Mouse (Mus musculus) granulocyte monocyte progenitor cell, adult 5-6 weeks (primary cell): ENCODE results near the gene Ypel2. TPM values are rescaled to one million over a fixed set of nuclear protein-coding genes. Genes with fewer than 3 reads are reported as not detected.

Experiments
- ATAC-seq: replicated peaks from 2 replicates; pipeline ENCODE4 v1.8.0; 2016; ENCODE audit warnings: mild to moderate bottlenecking, moderate TSS enrichment, inconsistent platforms; ENCODE audit not compliant: poor library complexity, severe bottlenecking
- total RNA-seq, 2 experiments: library from RNA; stranded (forward) in 1 of 2; stranded (reverse) in 1 of 2; fragments of 200-712, 200-1000 nt in 1 of 2; fragments of >200 nt in 1 of 2; fragmentation: Nextera tagmentation in 1 of 2; gene quantifications; 2 replicates each; pipeline ENCODE4 v1.2.3; 2014 to 2017

Gene Ypel2
- total RNA-seq, 2 experiments from 2014 or later, result 6.7 to 11.6 TPM

- no peak for ATAC-seq
Measured at GRCm38 (mm10) chr11:86963698-86964097, 29.8 kb downstream of the Ypel2 start.

- no peak for ATAC-seq
Measured at GRCm38 (mm10) chr11:86963027-86963426, 30.5 kb downstream of the Ypel2 start.

- no peak for ATAC-seq
Measured at GRCm38 (mm10) chr11:86962362-86962761, 31.1 kb downstream of the Ypel2 start.

- no peak for ATAC-seq
Measured at GRCm38 (mm10) chr11:86961510-86962303, 31.8 kb downstream of the Ypel2 start.

- no peak for ATAC-seq
Measured at GRCm38 (mm10) chr11:86960331-86960730, 33.2 kb downstream of the Ypel2 start.

- no peak for ATAC-seq
Measured at GRCm38 (mm10) chr11:86958721-86959675, 34.5 kb downstream of the Ypel2 start.

- ATAC-seq, result no peak
Measured at GRCm38 (mm10) chr11:86958182-86958581, 35.3 kb downstream of the Ypel2 start.

GRCm38 (mm10) chr11:86956363-86956762 is 37.1 kb downstream of the Ypel2 start:
- ATAC-seq, result peak; percentile 56

- no peak for ATAC-seq
Measured at GRCm38 (mm10) chr11:86954616-86955270, 38.8 kb downstream of the Ypel2 start.

GRCm38 (mm10) chr11:86953096-86953495 is 40.4 kb downstream of the Ypel2 start:
- no peak for ATAC-seq

GRCm38 (mm10) chr11:86952659-86953058 is 40.8 kb downstream of the Ypel2 start:
- ATAC-seq, result no peak

- no peak for ATAC-seq
Measured at GRCm38 (mm10) chr11:86951672-86952071, 41.8 kb downstream of the Ypel2 start.

GRCm38 (mm10) chr11:86950491-86950890 is 43.0 kb downstream of the Ypel2 start:
- no peak for ATAC-seq

GRCm38 (mm10) chr11:86949951-86950441 is 43.5 kb downstream of the Ypel2 start:
- no peak for ATAC-seq

- no peak for ATAC-seq
Measured at GRCm38 (mm10) chr11:86946644-86947195, 46.8 kb downstream of the Ypel2 start.

- ATAC-seq, result no peak
Measured at GRCm38 (mm10) chr11:86945933-86946332, 47.6 kb downstream of the Ypel2 start.

- 0 out of 2 replicates have a peak, but pooled peaks have one; percentile 17 for ATAC-seq
Measured at GRCm38 (mm10) chr11:86945058-86945457, 48.4 kb downstream of the Ypel2 start.

- ATAC-seq, result no peak
Measured at GRCm38 (mm10) chr11:86944539-86944938, 49.0 kb downstream of the Ypel2 start.

GRCm38 (mm10) chr11:86941904-86942303 is 51.6 kb downstream of the Ypel2 start:
- ATAC-seq, result no peak

GRCm38 (mm10) chr11:86939503-86939902 is 54.0 kb downstream of the Ypel2 start:
- ATAC-seq, result no peak
